Mouse (Mus musculus) testis, adult 2 months (tissue): Measurements from ENCODE around the gene Gm20390.

ENCODE experiments used
- CTCF ChIP-seq: fragments of 200-500 bp; IDR thresholded peaks from 2 replicates; pipeline ENCODE4 v1.5.1; 2012; ENCODE audit warnings: low read depth, mild to moderate bottlenecking, inconsistent platforms, low read length, moderate library complexity; ENCODE audit not compliant: control insufficient read depth, insufficient read depth, insufficient replicate concordance
- POLR2A ChIP-seq: fragments of 200-500 bp; IDR thresholded peaks from 2 replicates; pipeline ENCODE4 v1.6.1; 2012; ENCODE audit warnings: low read depth, mild to moderate bottlenecking, inconsistent platforms, low read length, moderate library complexity; ENCODE audit not compliant: control insufficient read depth

DNA sequence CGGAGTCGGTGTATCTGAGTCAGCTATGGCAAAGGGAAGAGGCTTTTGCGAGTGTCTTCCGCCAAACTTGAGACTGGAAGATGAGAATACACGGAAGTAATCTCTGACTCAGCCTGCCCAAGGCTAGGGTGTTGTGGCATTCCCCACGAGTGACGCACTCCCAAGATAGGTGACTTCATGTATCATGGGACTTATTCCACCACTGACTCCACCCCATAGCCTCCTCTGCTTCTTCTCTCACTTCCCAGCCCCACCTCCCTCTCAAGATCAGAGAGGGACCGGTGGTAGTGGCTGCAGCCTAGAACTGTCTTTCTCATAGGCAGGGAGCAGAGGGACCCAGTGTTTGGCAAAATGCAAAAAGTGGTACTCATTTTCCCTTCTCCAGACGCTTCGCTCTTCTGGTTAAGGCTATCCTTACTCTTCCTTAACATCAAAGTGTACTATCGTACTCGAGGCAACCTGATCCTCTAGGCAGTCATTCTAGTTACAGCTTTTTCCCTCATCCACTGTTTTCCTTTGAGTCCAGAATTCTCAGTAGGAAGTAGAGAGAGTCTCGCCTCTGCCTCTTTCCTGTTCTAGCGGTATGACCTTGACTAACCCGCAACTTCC, 27.1 kb upstream of the Gm20390 start:
- TF ChIP-seq CTCF = no peak
- TF ChIP-seq POLR2A = peak; percentile 52; the same call in 1 of the 2 replicates
